Mouse (Mus musculus) Muller cell, postnatal 12 days (primary cell): ENCODE results near the gene Mecp2.
"Not testable (repeated sequence)": the region's sequence is repeated elsewhere in the genome, so short reads cannot be mapped to it uniquely, and the experiment has no call there.

Experiments
- DNase-seq: peaks from one replicate; pipeline ENCODE4 v3.0.0-alpha.2; 2015; ENCODE audit errors: inconsistent ontology term

Gene Mecp2

GRCm38 (mm10) chrX:74135263-74135662 is at the start of gene Mecp2:
TSS of gene Mecp2 (minus strand) at chrX:74135363.
- not testable (repeated sequence) for DNase-seq

- DNase-seq = no peak
These were observed 41.8 kb upstream of the Mecp2 start, which contains the start of gene Tktl1 for GRCm38 (mm10) chrX:74176959-74177358. TSS of gene Tktl1 (plus strand) at chrX:74177259.

- no peak for DNase-seq
These were observed 32.6 kb upstream of the Mecp2 start, which contains the start of gene Tex28 for GRCm38 (mm10) chrX:74167738-74168137. TSS of gene Tex28 (minus strand) at chrX:74167838.

- DNase-seq = no peak
These were observed 8.0 kb downstream of the Mecp2 start, which contains the start of gene Opn1mw for GRCm38 (mm10) chrX:74127164-74127563. TSS of gene Opn1mw (plus strand) at chrX:74127464.

- no peak for DNase-seq
These were observed 10.2 kb downstream of the Mecp2 start for GRCm38 (mm10) chrX:74124975-74125374.

GRCm38 (mm10) chrX:74115511-74115910 is 19.7 kb downstream of the Mecp2 start:
- DNase-seq = peak; percentile 50

- peak; percentile 17 for DNase-seq
These were observed 21.1 kb downstream of the Mecp2 start for GRCm38 (mm10) chrX:74114036-74114435.

GRCm38 (mm10) chrX:74108747-74109146 is 26.4 kb downstream of the Mecp2 start:
- no peak for DNase-seq

- peak; percentile 51 for DNase-seq
These were observed 29.2 kb downstream of the Mecp2 start for GRCm38 (mm10) chrX:74105916-74106315.

- DNase-seq = no peak
These were observed 31.5 kb downstream of the Mecp2 start for GRCm38 (mm10) chrX:74103457-74104188.

- DNase-seq = no peak
These were observed 40.0 kb downstream of the Mecp2 start for GRCm38 (mm10) chrX:74095130-74095529.

- DNase-seq = peak; percentile 99
These were observed 49.5 kb downstream of the Mecp2 start for GRCm38 (mm10) chrX:74085601-74086038.

GRCm38 (mm10) chrX:74084946-74085498 is 50.1 kb downstream of the Mecp2 start:
- DNase-seq = peak; percentile 90

GRCm38 (mm10) chrX:74084276-74084837 is 50.8 kb downstream of the Mecp2 start:
- DNase-seq = peak; percentile 47

GRCm38 (mm10) chrX:74070794-74071193 is 64.4 kb downstream of the Mecp2 start:
- DNase-seq = no peak

- no peak for DNase-seq
These were observed 67.3 kb downstream of the Mecp2 start for GRCm38 (mm10) chrX:74067891-74068290.

- no peak for DNase-seq
These were observed 90.1 kb downstream of the Mecp2 start for GRCm38 (mm10) chrX:74045107-74045506.

GRCm38 (mm10) chrX:74037702-74038375 is 97.3 kb downstream of the Mecp2 start:
- DNase-seq = no peak

GRCm38 (mm10) chrX:74030000-74030399 is 105.2 kb downstream of the Mecp2 start:
- no peak for DNase-seq

- peak; percentile 88 for DNase-seq
These were observed 111.7 kb downstream of the Mecp2 start, which contains the start of gene Irak1 for GRCm38 (mm10) chrX:74023188-74024049. TSS of gene Irak1 (minus strand) at chrX:74023918.

GRCm38 (mm10) chrX:74022795-74023187 is 112.4 kb downstream of the Mecp2 start:
- DNase-seq = no peak
